Mouse (Mus musculus): ENCODE data around the gene Fam149a.

- TF ChIP-seq CTCF (IDR thresholded peaks at IDR 0.05; ENCODE audit: low read depth, low read length) (no peak), POLR2A (IDR thresholded peaks at IDR 0.05; ENCODE audit: extremely low read depth, insufficient read depth, low read length) (no peak)
Measured at GRCm38 (mm10) chr8:45414965-45415364, 32.9 kb upstream of the Fam149a start.
